Comparison of ENCODE assay signal across 13 mouse cellular contexts in the genomic region with DNA sequence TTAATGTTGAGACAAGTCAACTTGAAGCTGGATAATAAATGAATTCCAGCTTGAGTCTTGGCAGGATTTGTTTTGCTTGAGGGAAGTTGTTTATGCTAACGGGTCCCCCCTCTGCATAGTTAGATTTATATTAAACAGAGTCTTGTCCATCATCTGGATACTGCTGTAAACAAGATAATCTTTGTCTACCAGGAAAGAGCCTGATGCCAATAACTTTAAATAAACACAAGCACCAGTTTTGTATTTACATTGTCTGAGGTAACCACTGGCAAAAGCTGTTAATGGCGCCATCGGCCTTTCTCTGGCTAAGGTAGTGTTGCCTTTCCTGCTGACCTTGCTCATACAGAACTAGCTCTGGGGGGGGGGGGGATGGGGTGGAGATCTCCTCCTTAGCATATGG.
DNase-seq lines count a peak whose midpoint lies in the region; ATAC-seq and TF ChIP-seq lines count a peak whose summit lies in the region.
"Had no signal": no experiment of that assay in that cellular context is flagged by ENCODE, and none has a peak within 500 bp of the region (broad histone marks: within the 10 kb centered on the region; RNA-seq: fewer than 3 reads in every experiment).

No protein-coding gene starts in this region.

- 61% methylated on average over 3 of the region's 3 CpGs for WGBS in heart, embryonic 10.5 days
- 42% methylated on average over 3 of the region's 3 CpGs for WGBS in embryonic facial prominence, embryonic 14.5 days
- WGBS in forebrain, embryonic 12.5 days = 80% methylated on average over 3 of the region's 3 CpGs

- H3K36me3 ChIP-seq in heart, embryonic 10.5 days = no peaks in the 10 kb centered on the region
- H3K36me3 ChIP-seq in G1E (replicated peaks) = no peaks in the 10 kb centered on the region
- no peaks in the 10 kb centered on the region for H3K36me3 ChIP-seq in embryonic facial prominence, embryonic 14.5 days (ENCODE audit: control insufficient read depth, insufficient read depth, low read length)
- no peaks in the 10 kb centered on the region for H3K36me3 ChIP-seq in forebrain, embryonic 12.5 days (replicated peaks)
- H3K36me3 ChIP-seq: hindbrain, embryonic 13.5 days had no signal

- peaks cover 49% of the 10 kb centered on the region for H3K4me1 ChIP-seq in heart, embryonic 10.5 days
- H3K4me1 ChIP-seq in G1E (ENCODE audit: insufficient read depth, low read depth, low read length) = peaks cover 67% of the 10 kb centered on the region
- H3K4me1 ChIP-seq in embryonic facial prominence, embryonic 14.5 days (ENCODE audit: control insufficient read depth, insufficient read depth, low read length) = peaks cover 48% of the 10 kb centered on the region
- H3K4me1 ChIP-seq in forebrain, embryonic 12.5 days = peaks cover 26% of the 10 kb centered on the region

- H3K4me3 ChIP-seq in heart, embryonic 10.5 days = no peak overlapping the region
- no peak overlapping the region for H3K4me3 ChIP-seq in G1E (ENCODE audit: low read depth, low read length)
- no peak overlapping the region for H3K4me3 ChIP-seq in embryonic facial prominence, embryonic 14.5 days (ENCODE audit: low read depth, low read length)
- no peak overlapping the region for H3K4me3 ChIP-seq in forebrain, embryonic 12.5 days (replicated peaks)
- H3K4me3 ChIP-seq: hindbrain, embryonic 13.5 days had no signal

- 0 out of 2 replicates have a peak, but pooled peaks have one; percentile 5 for ATAC-seq in G1E (ENCODE audit: extremely low read depth, insufficient number of reproducible peaks, low FRiP score, poor library complexity, severe bottlenecking)
- ATAC-seq in embryonic facial prominence, embryonic 14.5 days (ENCODE audit: low read depth) = no peak
- ATAC-seq in forebrain, embryonic 12.5 days (ENCODE audit: low FRiP score) = no peak

- DNase-seq in heart, embryonic 10.5 days (ENCODE audit: low spot score) = peak; percentile 41
- DNase-seq in heart, postnatal 4 days = no peak
- no peak for DNase-seq in G1E (ENCODE audit: low spot score)
- DNase-seq in embryonic facial prominence, embryonic 14.5 days (ENCODE audit: low spot score) = peak; percentile 71
- DNase-seq in lung, postnatal 4 days = peak; percentile 18 to 41
- no peak for DNase-seq in gastrocnemius, adult 8-10 months (ENCODE audit: low spot score in 2 of 2)
- DNase-seq: cerebellum, adult 2 months; kidney, adult 18-20 months; kidney, postnatal 4 days; midbrain, embryonic 14.5 days; thymus, postnatal 25 days had no signal

- H3K4me2 ChIP-seq in embryonic facial prominence, embryonic 14.5 days (ENCODE audit: low read depth, low read length) = no peak overlapping the region
- no peak overlapping the region for H3K4me2 ChIP-seq in forebrain, embryonic 12.5 days
- H3K4me2 ChIP-seq: hindbrain, embryonic 13.5 days had no signal

- no peak overlapping the region for H3K27ac ChIP-seq in heart, embryonic 10.5 days
- H3K27ac ChIP-seq in embryonic facial prominence, embryonic 14.5 days (replicated peaks; ENCODE audit: low read depth, low read length) = no peak overlapping the region
- H3K27ac ChIP-seq in forebrain, embryonic 12.5 days = no peak overlapping the region
- H3K27ac ChIP-seq: hindbrain, embryonic 13.5 days had no signal

- TF ChIP-seq CTCF in G1E (IDR thresholded peaks at IDR 0.05; ENCODE audit: low read depth, low read length) = no peak

- H3K27me3 ChIP-seq in heart, embryonic 10.5 days (ENCODE audit: insufficient read depth, poor library complexity, severe bottlenecking) = 0 out of 2 replicates have a peak, but pooled peaks cover 3% of the 10 kb centered on the region
- H3K27me3 ChIP-seq in G1E (ENCODE audit: insufficient read depth, low read length) = no peaks in the 10 kb centered on the region
- H3K27me3 ChIP-seq in embryonic facial prominence, embryonic 14.5 days (replicated peaks; ENCODE audit: control insufficient read depth, insufficient read depth, low read length) = no peaks in the 10 kb centered on the region
- H3K27me3 ChIP-seq in forebrain, embryonic 12.5 days = peaks cover 13% of the 10 kb centered on the region; the same call in 1 of the 2 replicates

- no peak overlapping the region for H3K9ac ChIP-seq in embryonic facial prominence, embryonic 14.5 days (ENCODE audit: low read depth, low read length)
- H3K9ac ChIP-seq in forebrain, embryonic 12.5 days = no peak overlapping the region
- H3K9ac ChIP-seq: hindbrain, embryonic 13.5 days had no signal

- no peaks in the 10 kb centered on the region for H3K9me3 ChIP-seq in heart, embryonic 10.5 days
- no peaks in the 10 kb centered on the region for H3K9me3 ChIP-seq in G1E (replicated peaks)
- no peaks in the 10 kb centered on the region for H3K9me3 ChIP-seq in embryonic facial prominence, embryonic 14.5 days (ENCODE audit: control insufficient read depth, low read length)
- H3K9me3 ChIP-seq in forebrain, embryonic 12.5 days = no peaks in the 10 kb centered on the region
- H3K9me3 ChIP-seq: hindbrain, embryonic 13.5 days had no signal

Comparison
In these comparisons a context has a peak if more than half of its experiments do, and no peak if none do; other contexts are left out.
1. DNase-seq: peak in heart, embryonic 10.5 days (single experiment), embryonic facial prominence, embryonic 14.5 days (single experiment) and lung, postnatal 4 days (2 of 2); none in heart, postnatal 4 days (single experiment), G1E (single experiment) and gastrocnemius, adult 8-10 months (0 of 2).